Mouse (Mus musculus): ENCODE measurements at regions not wholly inside any gene's neighbourhood (a gene's known extent, or its start where the extent isn't known, plus 50 kb on each side); places are given as distances from the start of the nearest gene placed in this dataset.

DNA sequence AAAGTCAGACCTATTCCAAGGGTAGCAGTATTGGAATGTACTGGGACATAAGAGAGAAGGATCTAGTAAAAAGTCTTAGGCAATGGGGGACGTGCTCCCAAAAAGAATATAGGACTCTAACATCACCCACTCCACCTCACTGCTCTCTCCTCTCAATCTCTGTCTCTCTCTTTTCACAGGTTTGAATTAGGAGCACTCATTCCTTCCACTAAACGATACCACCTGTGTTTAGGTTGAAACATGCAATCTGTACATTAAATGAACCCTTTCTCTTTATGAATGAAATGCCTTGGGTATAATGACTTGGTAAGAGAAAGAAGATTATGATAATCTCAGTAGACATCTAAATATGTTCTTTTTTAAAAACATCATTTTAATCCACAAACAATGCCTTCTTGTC is 129.4 kb downstream of the Zpld1 start:
- 83% methylated on average over 2 of the region's 2 CpGs for WGBS

DNA sequence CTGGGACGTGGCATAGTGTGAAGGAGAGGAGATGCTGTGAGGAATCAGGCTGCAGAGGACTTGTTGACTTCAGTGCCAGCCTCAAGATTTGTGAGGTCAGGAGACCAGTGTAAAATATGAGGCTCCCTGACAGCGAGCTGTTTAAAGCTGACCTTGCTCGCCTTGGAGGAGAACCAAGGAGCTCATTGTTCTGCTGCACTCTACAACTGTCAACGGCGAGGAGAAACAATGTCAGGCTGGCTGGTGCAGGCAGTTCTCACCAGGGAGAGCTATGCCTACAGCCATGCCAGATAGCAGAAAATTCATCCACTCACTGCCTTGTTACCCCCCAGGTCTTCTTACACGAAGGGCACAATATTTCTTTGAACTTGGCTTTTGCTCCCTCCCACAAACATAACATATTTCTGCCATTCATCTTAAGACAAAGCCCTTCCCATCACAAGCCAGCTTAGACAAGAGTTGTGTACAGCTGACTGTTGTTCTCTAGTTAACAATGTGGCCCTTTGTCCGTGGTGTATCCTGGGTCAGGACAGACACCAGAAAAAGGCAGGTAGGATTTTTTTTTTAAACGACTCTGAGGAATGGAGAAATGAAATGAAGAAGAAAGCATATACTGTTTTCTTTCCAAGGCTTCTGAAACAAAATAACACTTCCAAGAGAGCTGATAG is 131.5 kb downstream of the Zpld1 start:
- Histone ChIP-seq H3K36me3 (ENCODE audit: control insufficient read depth, insufficient read depth, low read length) (no peaks in the 10 kb centered on the region), H3K9me3 (replicated peaks; ENCODE audit: control insufficient read depth, low read length, poor library complexity, severe bottlenecking) (no peaks in the 10 kb centered on the region), H3K4me2 (ENCODE audit: low read length) (no peak overlapping the region), H3K27ac (ENCODE audit: low read length) (no peak overlapping the region), H3K4me1 (ENCODE audit: control insufficient read depth, insufficient read depth, low read length) (no peaks in the 10 kb centered on the region), H3K27me3 (ENCODE audit: control insufficient read depth, insufficient read depth, low read depth, low read length) (no peaks in the 10 kb centered on the region), H3K4me3 (ENCODE audit: low read depth, low read length) (no peak overlapping the region), H3K9ac (ENCODE audit: low read depth, low read length) (no peak overlapping the region)
- no peak for ATAC-seq
- 66% methylated on average over 8 of the region's 8 CpGs for WGBS

More for the DNA sequence above, 129.4 kb downstream of the Zpld1 start:
- H3K4me1 ChIP-seq (ENCODE audit: control insufficient read depth, insufficient read depth, low read length) = no peaks in the 10 kb centered on the region
- H3K36me3 ChIP-seq (ENCODE audit: control insufficient read depth, insufficient read depth, low read length) = no peaks in the 10 kb centered on the region
- no peak overlapping the region for H3K4me2 ChIP-seq (ENCODE audit: low read length)
- no peaks in the 10 kb centered on the region for H3K27me3 ChIP-seq (ENCODE audit: control insufficient read depth, insufficient read depth, low read depth, low read length)
- H3K4me3 ChIP-seq (ENCODE audit: low read depth, low read length) = no peak overlapping the region
- H3K27ac ChIP-seq (ENCODE audit: low read length) = no peak overlapping the region
- H3K9me3 ChIP-seq (replicated peaks; ENCODE audit: control insufficient read depth, low read length, poor library complexity, severe bottlenecking) = no peaks in the 10 kb centered on the region
- ATAC-seq = no peak
- H3K9ac ChIP-seq (ENCODE audit: low read depth, low read length) = no peak overlapping the region

DNA sequence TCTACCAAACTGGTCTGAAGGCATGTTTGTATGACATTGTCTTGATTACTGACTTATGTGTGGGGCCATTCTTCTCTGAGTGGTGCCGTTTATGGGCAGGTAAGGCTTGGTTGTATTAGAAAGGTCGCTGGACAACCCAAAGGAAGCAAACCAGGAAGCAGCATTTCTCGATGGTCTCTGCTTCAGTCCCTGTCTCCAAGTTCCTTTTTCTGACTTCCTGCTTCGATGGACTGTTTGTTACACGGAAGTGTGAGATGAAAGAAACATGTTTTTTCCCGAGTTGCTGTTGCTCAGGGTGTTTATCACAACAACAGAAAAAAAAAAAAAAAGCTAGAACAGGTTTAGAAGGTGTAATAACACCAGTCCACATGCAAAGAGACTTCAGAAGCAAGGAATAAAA is 134.9 kb downstream of the Zpld1 start:
- H3K9ac ChIP-seq (ENCODE audit: low read depth, low read length) = no peak overlapping the region
- 86% methylated on average over 6 of the region's 6 CpGs for WGBS
- no peak overlapping the region for H3K27ac ChIP-seq (ENCODE audit: low read length)
- no peak for ATAC-seq
- no peaks in the 10 kb centered on the region for H3K36me3 ChIP-seq (ENCODE audit: control insufficient read depth, insufficient read depth, low read length)
- no peak overlapping the region for H3K4me3 ChIP-seq (ENCODE audit: low read depth, low read length)
- H3K27me3 ChIP-seq (ENCODE audit: control insufficient read depth, insufficient read depth, low read depth, low read length) = no peaks in the 10 kb centered on the region
- no peaks in the 10 kb centered on the region for H3K9me3 ChIP-seq (replicated peaks; ENCODE audit: control insufficient read depth, low read length, poor library complexity, severe bottlenecking)
- no peak overlapping the region for H3K4me2 ChIP-seq (ENCODE audit: low read length)
- no peaks in the 10 kb centered on the region for H3K4me1 ChIP-seq (ENCODE audit: control insufficient read depth, insufficient read depth, low read length)

DNA sequence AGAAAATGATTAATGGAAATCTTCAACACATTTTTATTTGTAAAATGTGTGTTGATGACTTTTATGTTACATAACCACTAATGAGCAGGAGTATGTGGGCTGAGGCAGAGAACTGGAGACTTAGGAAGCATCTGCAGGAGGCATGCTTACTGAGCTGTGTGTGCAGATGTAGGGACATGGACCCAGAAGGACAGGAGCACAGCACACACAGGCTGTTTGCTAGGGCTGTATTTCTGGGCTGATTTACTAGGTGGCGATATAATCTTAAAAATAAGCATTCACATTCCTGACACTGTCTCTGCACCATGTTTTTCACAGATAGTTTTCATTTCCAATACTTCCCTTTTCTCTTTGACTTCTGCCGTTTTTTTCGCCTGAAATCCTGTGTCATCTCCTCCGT is 146.1 kb downstream of the Zpld1 start:
- no peaks in the 10 kb centered on the region for H3K9me3 ChIP-seq (replicated peaks; ENCODE audit: control insufficient read depth, low read length, poor library complexity, severe bottlenecking)
- no peak overlapping the region for H3K4me3 ChIP-seq (ENCODE audit: low read depth, low read length)
- ATAC-seq = no peak
- no peaks in the 10 kb centered on the region for H3K36me3 ChIP-seq (ENCODE audit: control insufficient read depth, insufficient read depth, low read length)
- H3K4me1 ChIP-seq (ENCODE audit: control insufficient read depth, insufficient read depth, low read length) = no peaks in the 10 kb centered on the region
- no peak overlapping the region for H3K4me2 ChIP-seq (ENCODE audit: low read length)
- no peak overlapping the region for H3K27ac ChIP-seq (ENCODE audit: low read length)
- no peaks in the 10 kb centered on the region for H3K27me3 ChIP-seq (ENCODE audit: control insufficient read depth, insufficient read depth, low read depth, low read length)
- H3K9ac ChIP-seq (ENCODE audit: low read depth, low read length) = no peak overlapping the region
- WGBS = 54% methylated on average over 4 of the region's 4 CpGs

DNA sequence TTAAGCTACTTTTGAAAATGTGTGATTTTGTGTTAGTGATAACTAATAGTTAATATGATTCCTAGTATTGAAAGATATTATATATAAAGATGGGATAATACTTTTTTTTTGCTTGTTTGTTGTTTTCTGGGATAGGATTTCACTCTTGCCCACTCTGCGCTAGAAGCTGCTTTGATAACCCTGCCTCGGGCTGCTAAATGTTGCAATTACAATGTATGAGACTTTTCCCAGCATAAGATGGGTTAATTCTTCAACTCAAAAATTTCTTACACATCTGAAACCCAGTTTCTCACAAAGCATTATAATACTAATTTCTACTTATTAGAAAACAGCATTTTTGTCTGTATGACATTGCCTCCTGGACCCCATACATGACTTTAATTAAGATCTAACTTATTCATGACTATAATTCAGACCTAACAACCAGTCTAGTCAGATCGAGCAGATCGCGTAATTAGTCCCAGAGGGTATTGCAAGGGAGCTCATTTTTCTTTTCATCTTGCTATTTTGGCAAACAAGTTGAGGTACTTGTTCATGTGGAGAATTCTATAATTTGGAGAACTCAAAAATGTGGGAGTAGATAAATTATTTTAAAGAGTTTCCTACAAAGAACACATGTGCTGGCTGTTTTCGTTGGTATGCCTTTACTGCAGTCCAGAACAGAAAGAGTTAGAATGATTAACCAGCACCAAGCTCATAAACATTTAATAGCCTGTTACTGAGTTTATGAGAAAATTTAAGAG is 155.2 kb downstream of the Zpld1 start:
- H3K4me2 ChIP-seq (ENCODE audit: low read length) = no peak overlapping the region
- no peaks in the 10 kb centered on the region for H3K4me1 ChIP-seq (ENCODE audit: control insufficient read depth, insufficient read depth, low read length)
- no peaks in the 10 kb centered on the region for H3K27me3 ChIP-seq (ENCODE audit: control insufficient read depth, insufficient read depth, low read depth, low read length)
- no peak overlapping the region for H3K27ac ChIP-seq (ENCODE audit: low read length)
- H3K9me3 ChIP-seq (replicated peaks; ENCODE audit: control insufficient read depth, low read length, poor library complexity, severe bottlenecking) = no peaks in the 10 kb centered on the region
- ATAC-seq = peak; percentile 78
- H3K4me3 ChIP-seq (ENCODE audit: low read depth, low read length) = no peak overlapping the region
- no peak overlapping the region for H3K9ac ChIP-seq (ENCODE audit: low read depth, low read length)
- WGBS = 70% methylated on average over 6 of the region's 6 CpGs
- H3K36me3 ChIP-seq (ENCODE audit: control insufficient read depth, insufficient read depth, low read length) = no peaks in the 10 kb centered on the region

DNA sequence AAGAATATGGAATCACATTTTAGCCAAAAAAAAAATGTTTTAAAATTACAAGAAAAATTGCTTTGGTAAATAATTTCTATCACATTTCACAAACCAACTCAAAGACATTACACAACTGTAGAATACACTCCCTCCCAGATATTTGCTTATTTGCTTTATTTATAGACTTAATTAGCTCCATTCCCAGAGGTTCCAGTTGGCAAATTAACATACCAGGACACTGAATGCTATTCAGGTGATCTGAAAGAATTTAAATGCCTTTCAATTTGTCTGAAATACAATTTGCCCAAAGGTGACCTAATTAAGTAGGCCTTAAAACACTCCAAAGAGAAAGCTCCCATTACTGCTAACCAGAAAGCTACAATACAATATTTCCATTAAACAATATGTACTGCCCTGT is 162.8 kb downstream of the Zpld1 start:
- Histone ChIP-seq H3K4me1 (ENCODE audit: control insufficient read depth, insufficient read depth, low read length) (no peaks in the 10 kb centered on the region), H3K4me2 (ENCODE audit: low read length) (no peak overlapping the region), H3K36me3 (ENCODE audit: control insufficient read depth, insufficient read depth, low read length) (no peaks in the 10 kb centered on the region), H3K9ac (ENCODE audit: low read depth, low read length) (no peak overlapping the region), H3K9me3 (replicated peaks; ENCODE audit: control insufficient read depth, low read length, poor library complexity, severe bottlenecking) (no peaks in the 10 kb centered on the region), H3K27me3 (ENCODE audit: control insufficient read depth, insufficient read depth, low read depth, low read length) (no peaks in the 10 kb centered on the region), H3K27ac (ENCODE audit: low read length) (no peak overlapping the region), H3K4me3 (ENCODE audit: low read depth, low read length) (no peak overlapping the region)
- ATAC-seq = no peak

DNA sequence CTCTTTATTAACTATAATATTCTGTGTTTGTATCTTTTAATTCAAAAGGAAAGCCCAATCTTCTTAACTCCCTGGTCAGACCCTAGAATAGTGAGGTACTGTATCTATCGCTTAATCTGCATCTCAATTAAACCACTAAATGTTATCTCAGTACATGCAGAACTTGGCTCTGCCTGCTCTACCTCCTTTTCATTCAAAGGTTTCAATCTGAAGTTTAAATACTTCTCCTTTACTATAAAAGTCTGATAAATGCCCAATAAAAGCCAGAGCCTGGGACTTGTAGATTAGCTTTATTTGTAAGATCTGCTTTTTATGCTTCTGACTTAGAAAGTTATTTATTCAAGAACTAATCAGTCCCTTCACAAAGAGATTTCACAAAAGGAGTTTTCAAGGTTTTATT is 200.1 kb downstream of the Zpld1 start:
- H3K4me2 ChIP-seq (ENCODE audit: low read length) = no peak overlapping the region
- H3K4me1 ChIP-seq (ENCODE audit: control insufficient read depth, insufficient read depth, low read length) = no peaks in the 10 kb centered on the region
- H3K4me3 ChIP-seq (ENCODE audit: low read depth, low read length) = no peak overlapping the region
- no peak for ATAC-seq
- H3K9me3 ChIP-seq (replicated peaks; ENCODE audit: control insufficient read depth, low read length, poor library complexity, severe bottlenecking) = no peaks in the 10 kb centered on the region
- no peaks in the 10 kb centered on the region for H3K36me3 ChIP-seq (ENCODE audit: control insufficient read depth, insufficient read depth, low read length)
- H3K27me3 ChIP-seq (ENCODE audit: control insufficient read depth, insufficient read depth, low read depth, low read length) = no peaks in the 10 kb centered on the region
- H3K27ac ChIP-seq (ENCODE audit: low read length) = no peak overlapping the region
- H3K9ac ChIP-seq (ENCODE audit: low read depth, low read length) = no peak overlapping the region
- WGBS = 78% methylated on average over 1 of the region's 1 CpGs

DNA sequence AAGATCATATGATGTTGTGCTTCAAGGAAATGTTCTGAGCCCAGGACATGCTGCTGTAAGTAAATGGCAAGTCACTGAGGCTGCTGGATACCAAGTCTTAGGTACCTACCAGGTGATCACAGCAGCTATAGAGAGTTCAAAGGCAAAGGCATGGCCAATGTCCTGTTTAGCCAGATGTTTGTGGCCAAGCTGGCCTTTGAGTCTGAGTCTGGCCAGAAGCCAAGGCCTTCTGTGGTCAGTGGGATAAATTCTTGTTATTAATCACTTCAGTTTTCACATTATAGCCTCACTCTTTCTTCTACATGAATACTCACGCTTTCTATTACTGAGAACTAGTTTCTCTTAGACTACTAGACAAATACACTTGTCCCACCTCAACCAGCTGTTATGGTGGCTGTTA is 210.3 kb downstream of the Zpld1 start:
- Histone ChIP-seq H3K4me2 (ENCODE audit: low read length) (no peak overlapping the region), H3K36me3 (ENCODE audit: control insufficient read depth, insufficient read depth, low read length) (no peaks in the 10 kb centered on the region), H3K4me3 (ENCODE audit: low read depth, low read length) (no peak overlapping the region), H3K4me1 (ENCODE audit: control insufficient read depth, insufficient read depth, low read length) (no peaks in the 10 kb centered on the region), H3K9me3 (replicated peaks; ENCODE audit: control insufficient read depth, low read length, poor library complexity, severe bottlenecking) (no peaks in the 10 kb centered on the region), H3K27ac (ENCODE audit: low read length) (no peak overlapping the region), H3K9ac (ENCODE audit: low read depth, low read length) (no peak overlapping the region), H3K27me3 (ENCODE audit: control insufficient read depth, insufficient read depth, low read depth, low read length) (no peaks in the 10 kb centered on the region)
- 93% methylated on average over 1 of the region's 1 CpGs for WGBS
- no peak for ATAC-seq

DNA sequence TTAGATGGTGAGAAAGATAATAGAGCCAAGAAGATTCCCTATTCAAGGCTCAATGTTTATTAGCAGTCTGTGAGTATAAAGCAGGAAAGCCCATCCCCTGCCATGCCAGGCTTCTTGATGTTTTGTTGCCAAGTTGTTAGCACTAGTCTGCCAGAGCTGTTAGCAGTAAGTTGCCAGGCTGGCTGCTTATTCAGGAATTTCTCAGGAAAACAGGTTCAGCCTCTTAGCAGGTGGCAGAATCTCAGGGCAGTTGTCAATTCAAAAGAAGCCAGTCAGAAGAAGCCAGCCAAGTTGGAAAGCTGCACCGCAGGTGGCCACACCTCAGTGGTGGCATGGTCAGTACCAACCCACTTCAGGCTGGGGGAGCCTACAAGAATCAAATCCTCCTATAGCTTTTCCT is 221.6 kb downstream of the Zpld1 start:
- Histone ChIP-seq H3K4me2 (ENCODE audit: low read length) (no peak overlapping the region), H3K4me3 (ENCODE audit: low read depth, low read length) (no peak overlapping the region), H3K36me3 (ENCODE audit: control insufficient read depth, insufficient read depth, low read length) (no peaks in the 10 kb centered on the region), H3K4me1 (ENCODE audit: control insufficient read depth, insufficient read depth, low read length) (no peaks in the 10 kb centered on the region), H3K27ac (ENCODE audit: low read length) (no peak overlapping the region), H3K27me3 (ENCODE audit: control insufficient read depth, insufficient read depth, low read depth, low read length) (no peaks in the 10 kb centered on the region), H3K9me3 (replicated peaks; ENCODE audit: control insufficient read depth, low read length, poor library complexity, severe bottlenecking) (no peaks in the 10 kb centered on the region), H3K9ac (ENCODE audit: low read depth, low read length) (no peak overlapping the region)
- 83% methylated on average over 1 of the region's 1 CpGs for WGBS
- ATAC-seq = no peak

All from midbrain, embryonic 16.5 days (tissue).